Mouse (Mus musculus) cerebellum, adult 2 months (tissue): ENCODE data around the gene Psmb1.

Experiments used
- CTCF ChIP-seq: fragments of 200-500 bp; IDR thresholded peaks from 2 replicates; pipeline ENCODE4 v1.5.1; 2011; ENCODE audit warnings: low read depth, mild to moderate bottlenecking, control low read depth, low read length, moderate library complexity, borderline replicate concordance; ENCODE audit not compliant: insufficient read depth
- POLR2A ChIP-seq: fragments of 200-500 bp; IDR thresholded peaks from 2 replicates; pipeline ENCODE4 v1.6.1; 2011; ENCODE audit warnings: low read length, control low read depth, borderline replicate concordance; ENCODE audit not compliant: insufficient read depth

DNA sequence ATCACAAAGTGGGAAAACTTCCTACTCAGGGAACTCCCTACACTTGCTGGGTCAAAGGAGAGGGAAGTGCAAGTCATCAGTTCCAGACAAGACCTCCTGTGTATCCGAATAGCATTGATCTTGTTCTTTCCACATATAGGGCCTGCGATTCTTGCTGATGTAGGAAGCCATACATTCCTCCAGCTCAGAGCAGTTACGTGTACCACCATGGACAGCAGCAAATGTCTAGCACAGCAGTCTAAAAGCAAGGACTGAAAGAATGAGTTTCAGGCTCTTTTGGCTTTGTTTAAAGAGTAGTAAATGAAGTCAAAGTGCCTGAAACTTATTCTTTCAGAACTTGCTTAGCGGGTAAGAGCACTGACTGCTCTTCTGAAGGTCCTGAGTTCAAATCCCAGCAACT lies 44.3 kb downstream of the Psmb1 start:
- no peak for TF ChIP-seq CTCF
- TF ChIP-seq POLR2A, result no peak
